17 mouse cellular contexts compared by ENCODE assay signal in genomic region chr3:65612968-65613367, GRCm38 (mm10). TPM values are rescaled to one million over a fixed set of nuclear protein-coding genes. Genes with fewer than 3 reads are reported as not detected.
A peak's percentile ranks its signal among the peaks of the same experiment; 100 is the strongest.
DNase-seq lines count a peak whose midpoint lies in the region; ATAC-seq and TF ChIP-seq lines count a peak whose summit lies in the region.
"Had no signal": no experiment of that assay in that cellular context is flagged by ENCODE, and none has a peak within 500 bp of the region (broad histone marks: within the 10 kb centered on the region; RNA-seq: fewer than 3 reads in every experiment).

No protein-coding gene starts in this region.

- no peak for DNase-seq in frontal cortex, postnatal 14 days (ENCODE audit: low spot score in 2 of 2)
- no peak for DNase-seq in limb, embryonic 10.5 days (ENCODE audit: low spot score)
- peak; percentile 24 for DNase-seq in lung, adult 2 months
- DNase-seq in thymus, postnatal 0 days (ENCODE audit: low spot score) = no peak
- DNase-seq: cerebellum, adult 8-10 months; embryo, embryonic 11 days; gastrocnemius, postnatal 14 days; thymus, adult 18-20 months had no signal

- H3K9me3 ChIP-seq in limb, embryonic 13.5 days = no peaks in the 10 kb centered on the region
- H3K9me3 ChIP-seq in limb, embryonic 10.5 days (replicated peaks) = no peaks in the 10 kb centered on the region
- no peaks in the 10 kb centered on the region for H3K9me3 ChIP-seq in stomach, embryonic 14.5 days (ENCODE audit: control insufficient read depth, low read depth, low read length)
- H3K9me3 ChIP-seq in midbrain, embryonic 16.5 days (replicated peaks; ENCODE audit: control insufficient read depth, low read length, poor library complexity, severe bottlenecking) = 0 out of 2 replicates have a peak, but pooled peaks cover 2% of the 10 kb centered on the region
- H3K9me3 ChIP-seq: forebrain, embryonic 10.5 days; neural tube, embryonic 12.5 days had no signal

- peak; percentile 17 for ATAC-seq in frontal cortex, adult (ENCODE audit: low TSS enrichment)
- no peak for ATAC-seq in limb, embryonic 13.5 days (ENCODE audit: low FRiP score, low read depth)
- ATAC-seq in stomach, embryonic 14.5 days (ENCODE audit: insufficient number of reproducible peaks, insufficient read depth, low FRiP score, low read depth) = no peak
- ATAC-seq in midbrain, embryonic 16.5 days = no peak
- ATAC-seq: midbrain, embryonic 13.5 days had no signal

- H3K36me3 ChIP-seq in limb, embryonic 13.5 days = no peaks in the 10 kb centered on the region
- no peaks in the 10 kb centered on the region for H3K36me3 ChIP-seq in limb, embryonic 10.5 days
- H3K36me3 ChIP-seq in stomach, embryonic 14.5 days (ENCODE audit: control insufficient read depth, insufficient read depth, low read length) = no peaks in the 10 kb centered on the region
- H3K36me3 ChIP-seq in midbrain, embryonic 16.5 days (ENCODE audit: control insufficient read depth, insufficient read depth, low read length) = no peaks in the 10 kb centered on the region
- H3K36me3 ChIP-seq: forebrain, embryonic 10.5 days; midbrain, embryonic 13.5 days; neural tube, embryonic 12.5 days had no signal

- TF ChIP-seq CTCF in lung, adult 2 months (IDR thresholded peaks at IDR 0.05; ENCODE audit: insufficient read depth, low read length) = no peak

- H3K4me3 ChIP-seq in limb, embryonic 13.5 days = no peak overlapping the region
- no peak overlapping the region for H3K4me3 ChIP-seq in limb, embryonic 10.5 days
- H3K4me3 ChIP-seq in lung, adult 2 months (replicated peaks; ENCODE audit: extremely low read depth, low read depth, low read length) = no peak overlapping the region
- no peak overlapping the region for H3K4me3 ChIP-seq in stomach, embryonic 14.5 days (ENCODE audit: low read depth, low read length)
- H3K4me3 ChIP-seq in midbrain, embryonic 16.5 days (ENCODE audit: low read depth, low read length) = no peak overlapping the region
- H3K4me3 ChIP-seq: forebrain, embryonic 10.5 days; midbrain, embryonic 13.5 days; neural tube, embryonic 12.5 days had no signal

- 0 out of 2 replicates have a peak overlapping the region, but pooled peaks have one; percentile 3 for H3K27ac ChIP-seq in limb, embryonic 13.5 days
- no peak overlapping the region for H3K27ac ChIP-seq in limb, embryonic 10.5 days
- H3K27ac ChIP-seq in stomach, embryonic 14.5 days (ENCODE audit: low read length) = peak overlapping the region; percentile 29; the same call in 1 of the 2 replicates
- H3K27ac ChIP-seq in midbrain, embryonic 16.5 days (ENCODE audit: low read length) = no peak overlapping the region
- H3K27ac ChIP-seq: forebrain, embryonic 10.5 days; hindbrain, embryonic 14.5 days; liver, embryonic 14.5 days; midbrain, embryonic 13.5 days; neural tube, embryonic 12.5 days had no signal

- no peak overlapping the region for H3K9ac ChIP-seq in limb, embryonic 13.5 days
- no peak overlapping the region for H3K9ac ChIP-seq in stomach, embryonic 14.5 days (replicated peaks; ENCODE audit: low read depth, low read length)
- H3K9ac ChIP-seq in midbrain, embryonic 16.5 days (ENCODE audit: low read depth, low read length) = no peak overlapping the region
- H3K9ac ChIP-seq: hindbrain, embryonic 14.5 days; liver, embryonic 14.5 days; midbrain, embryonic 13.5 days; neural tube, embryonic 12.5 days had no signal

- 77% methylated on average over 6 of the region's 6 CpGs for WGBS in limb, embryonic 13.5 days
- WGBS in limb, embryonic 10.5 days = 85% methylated on average over 6 of the region's 6 CpGs
- 47% methylated on average over 6 of the region's 6 CpGs for WGBS in lung, adult 2 months
- 58% methylated on average over 6 of the region's 6 CpGs for WGBS in stomach, embryonic 14.5 days
- 70% methylated on average over 6 of the region's 6 CpGs for WGBS in midbrain, embryonic 16.5 days

- TF ChIP-seq POLR2A in lung, adult 2 months (IDR thresholded peaks at IDR 0.05; ENCODE audit: borderline replicate concordance, extremely low read depth, low read depth, low read length) = no peak

- H3K4me1 ChIP-seq in limb, embryonic 13.5 days = peaks cover 12% of the 10 kb centered on the region; the same call in 1 of the 2 replicates
- no peaks in the 10 kb centered on the region for H3K4me1 ChIP-seq in limb, embryonic 10.5 days
- 0 out of 2 replicates have a peak, but pooled peaks cover 2% of the 10 kb centered on the region for H3K4me1 ChIP-seq in lung, adult 2 months (ENCODE audit: control insufficient read depth, insufficient read depth, low read length)
- H3K4me1 ChIP-seq in stomach, embryonic 14.5 days (ENCODE audit: control insufficient read depth, insufficient read depth, low read length) = 0 out of 2 replicates have a peak, but pooled peaks cover 2% of the 10 kb centered on the region
- 0 out of 2 replicates have a peak, but pooled peaks cover 2% of the 10 kb centered on the region for H3K4me1 ChIP-seq in midbrain, embryonic 16.5 days (ENCODE audit: control insufficient read depth, insufficient read depth, low read length)
- H3K4me1 ChIP-seq: neural tube, embryonic 12.5 days had no signal

- H3K4me2 ChIP-seq in limb, embryonic 13.5 days (replicated peaks) = no peak overlapping the region
- H3K4me2 ChIP-seq in stomach, embryonic 14.5 days (replicated peaks; ENCODE audit: low read depth, low read length) = no peak overlapping the region
- H3K4me2 ChIP-seq in midbrain, embryonic 16.5 days (ENCODE audit: low read length) = no peak overlapping the region
- H3K4me2 ChIP-seq: hindbrain, embryonic 14.5 days; midbrain, embryonic 13.5 days; neural tube, embryonic 12.5 days had no signal

- no peaks in the 10 kb centered on the region for H3K27me3 ChIP-seq in limb, embryonic 13.5 days
- H3K27me3 ChIP-seq in limb, embryonic 10.5 days (ENCODE audit: low read depth, poor library complexity, severe bottlenecking) = no peaks in the 10 kb centered on the region
- no peaks in the 10 kb centered on the region for H3K27me3 ChIP-seq in stomach, embryonic 14.5 days (ENCODE audit: control insufficient read depth, insufficient read depth, low read length)
- H3K27me3 ChIP-seq in midbrain, embryonic 16.5 days (ENCODE audit: control insufficient read depth, insufficient read depth, low read depth, low read length) = no peaks in the 10 kb centered on the region
- H3K27me3 ChIP-seq: midbrain, embryonic 13.5 days; neural tube, embryonic 12.5 days had no signal

RNA-seq across cellular contexts. Expression of gene Lekr1, which starts 53.1 kb away (rescaled TPM):
- polyA plus RNA-seq in limb, embryonic 13.5 days (2015; fragmentation: Nextera tagmentation; extraction: Ambion mirVana) = 7.8 and 9.8 TPM in 2 replicates
- 3.7 and 5.3 TPM in 2 replicates for polyA plus RNA-seq in limb, embryonic 10.5 days (2016; fragmentation: Nextera tagmentation; extraction: Ambion mirVana)
- 0.75 and 1.3 TPM in 2 replicates for polyA plus RNA-seq in lung, adult 2 months (2012; rRNA removed)
- polyA plus RNA-seq in stomach, embryonic 14.5 days (2014; fragmentation: Nextera tagmentation; extraction: Ambion mirVana) = 11.7 and 12.3 TPM in 2 replicates
- polyA plus RNA-seq in thymus, postnatal 0 days (2015; fragmentation: Nextera tagmentation; extraction: Ambion mirVana) = 4.5 and 5.2 TPM in 2 replicates
- polyA plus RNA-seq in midbrain, embryonic 16.5 days (2015; fragmentation: Nextera tagmentation; extraction: Ambion mirVana) = 6.2 and 6.5 TPM in 2 replicates

Comparison
In these comparisons a context has a peak if more than half of its experiments do, and no peak if none do; other contexts are left out.
1. H3K27ac ChIP-seq: peak in limb, embryonic 13.5 days (single experiment) and stomach, embryonic 14.5 days (single experiment); none in limb, embryonic 10.5 days (single experiment) and midbrain, embryonic 16.5 days (single experiment).